Mouse (Mus musculus): ENCODE measurements at regions not wholly inside any gene's neighbourhood (a gene's known extent, or its start where the extent isn't known, plus 50 kb on each side); places are given as distances from the start of the nearest gene placed in this dataset.

DNA sequence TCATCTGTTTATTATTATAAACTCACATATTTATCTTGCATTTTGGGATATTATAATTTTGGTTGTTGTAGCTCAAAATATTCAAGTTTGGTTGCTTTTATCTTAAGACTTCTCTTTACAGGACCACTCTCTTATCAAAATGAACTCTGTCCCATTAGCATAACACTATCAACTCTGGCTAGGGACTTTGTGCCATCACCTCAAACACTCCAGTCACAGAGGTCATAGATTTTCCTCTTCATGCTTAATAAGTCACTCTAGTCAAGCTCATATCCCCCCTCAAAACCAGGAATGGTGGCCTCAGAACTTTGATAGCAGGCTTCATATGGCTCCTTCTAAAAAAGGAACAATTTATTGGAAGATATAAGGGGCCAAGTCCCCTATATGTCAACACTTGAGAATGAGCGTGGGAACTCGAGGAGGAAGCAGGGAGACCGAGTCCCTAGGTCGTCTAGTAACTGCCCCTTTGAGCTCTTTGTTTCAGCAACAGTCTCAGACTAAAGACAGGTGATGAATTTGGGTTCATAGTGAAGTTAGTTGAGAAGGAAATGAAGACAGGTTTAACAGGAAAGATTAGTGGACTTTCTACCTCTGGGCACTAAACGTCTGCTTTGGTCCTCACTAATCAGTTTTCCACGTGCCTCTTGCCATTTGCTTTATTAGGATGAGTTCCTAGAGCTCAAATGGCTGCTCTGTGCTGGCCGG, 565.4 kb upstream of the Pkn2 start:
- no peak for DNase-seq (ENCODE audit: low read depth, low spot score)

DNA sequence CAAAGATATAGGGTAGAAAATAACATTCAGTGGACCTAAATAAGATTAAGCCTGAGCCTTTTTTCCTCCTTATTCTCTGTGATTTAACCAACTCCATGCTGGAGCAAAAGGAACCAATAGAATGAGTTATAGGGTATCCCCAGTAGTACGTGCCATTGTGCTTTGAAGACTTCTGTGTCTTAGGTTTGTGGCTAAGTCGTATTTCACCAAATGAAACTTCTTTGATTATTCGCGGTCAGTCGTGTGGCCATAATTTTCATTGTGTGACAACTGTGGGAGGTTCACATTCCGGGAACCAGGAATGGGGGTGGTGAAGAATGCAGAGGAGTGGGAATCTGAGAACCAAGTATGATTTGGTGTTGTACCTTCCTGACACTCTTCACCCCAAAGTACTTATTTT, 535.6 kb upstream of the Pkn2 start:
- DNase-seq (ENCODE audit: low read depth, low spot score): no peak

GRCm38 (mm10) chr3:143411655-143412054, 529.9 kb upstream of the Pkn2 start:
- DNase-seq (ENCODE audit: low read depth, low spot score): no peak

- no peak for DNase-seq (ENCODE audit: low read depth, low spot score)
Observed at GRCm38 (mm10) chr3:143398966-143399365, 517.2 kb upstream of the Pkn2 start.

DNA sequence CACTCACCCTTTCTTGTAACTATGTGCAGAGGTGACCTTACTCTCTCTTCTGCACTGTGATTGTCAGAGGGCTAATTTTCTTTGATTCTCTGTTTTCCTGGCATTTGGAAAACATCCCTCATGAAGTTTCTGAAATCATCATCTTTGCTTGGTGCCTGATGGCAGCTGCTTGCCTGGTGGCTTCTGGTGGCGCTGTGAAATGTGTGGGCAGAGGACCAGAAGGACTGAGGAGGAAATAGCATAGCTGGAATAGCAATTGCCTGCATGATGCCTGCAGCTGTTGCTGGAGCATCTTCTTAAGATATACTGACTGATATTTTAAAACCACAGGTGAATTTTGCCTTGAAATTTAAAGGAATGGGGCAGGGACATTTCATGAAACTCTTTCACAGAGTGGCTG, 502.6 kb upstream of the Pkn2 start:
- DNase-seq (ENCODE audit: low read depth, low spot score): peak; percentile 91

DNA sequence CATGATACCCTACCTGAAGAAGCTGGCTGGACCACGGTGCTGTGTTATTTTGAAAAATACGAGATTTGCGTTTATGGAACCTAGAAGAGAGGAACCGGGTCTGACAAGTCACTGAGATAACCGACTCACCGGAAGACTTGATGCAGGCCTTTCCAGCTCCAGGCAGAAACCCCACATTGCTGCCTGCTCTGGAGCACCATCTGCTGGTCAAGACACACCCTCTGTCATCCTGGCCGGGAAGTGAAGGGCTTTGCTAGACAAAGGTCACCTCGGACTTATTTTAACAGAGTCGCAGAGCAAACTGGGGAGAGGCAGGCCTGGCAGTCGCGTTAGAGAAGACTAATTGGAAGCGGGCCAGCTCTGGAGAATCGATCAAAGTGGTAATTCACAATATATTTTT, 497.4 kb upstream of the Pkn2 start:
- peak; percentile 54 for DNase-seq (ENCODE audit: low read depth, low spot score)

GRCm38 (mm10) chr3:143377446-143377845, 495.6 kb upstream of the Pkn2 start:
- no peak for DNase-seq (ENCODE audit: low read depth, low spot score)

DNA sequence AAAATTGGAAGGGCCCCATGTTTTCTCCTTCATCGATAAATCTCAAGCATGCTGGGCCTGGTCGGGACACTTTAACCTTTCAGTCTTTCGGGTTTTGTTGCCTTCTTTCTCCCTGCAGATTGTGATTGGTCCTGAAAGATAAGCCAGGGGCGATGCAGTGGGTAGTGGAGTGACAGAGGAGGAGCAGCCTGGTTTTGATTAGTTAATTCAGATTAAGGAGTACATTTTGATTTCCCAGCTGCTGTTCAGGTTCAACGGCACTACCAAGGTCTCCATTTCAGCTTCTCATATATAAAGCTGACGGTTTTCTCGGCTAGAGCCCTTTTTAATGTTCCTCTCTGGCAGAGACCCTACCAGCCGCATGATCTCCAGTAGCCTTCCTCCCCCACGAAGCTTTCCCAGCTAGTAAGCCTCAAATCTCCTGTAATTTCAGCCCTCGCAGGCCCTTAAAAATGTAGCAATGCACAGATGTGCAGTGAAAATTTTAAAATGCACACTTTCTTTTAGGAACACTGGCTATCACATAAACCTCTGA, 493.8 kb upstream of the Pkn2 start:
- DNase-seq (ENCODE audit: low read depth, low spot score): no peak

DNA sequence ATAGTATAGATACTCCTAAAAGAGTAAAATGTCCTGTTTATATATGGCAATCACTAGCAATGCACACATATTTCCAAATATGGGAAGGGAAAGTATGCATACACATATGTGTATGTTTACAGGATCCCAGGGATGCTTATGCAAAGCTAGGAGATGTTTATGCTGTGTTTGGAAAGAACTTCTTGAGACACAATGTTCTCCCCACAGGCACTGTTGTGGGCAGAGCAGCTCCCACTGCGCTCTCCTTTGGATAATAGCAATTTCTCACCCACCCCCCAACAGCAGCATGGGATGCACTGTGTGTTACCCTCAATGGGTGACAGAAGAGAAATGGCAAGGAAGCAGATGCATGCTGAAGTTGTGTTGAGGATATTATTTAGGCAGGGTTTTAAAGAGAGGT, 491.7 kb upstream of the Pkn2 start:
- DNase-seq (ENCODE audit: low read depth, low spot score): no peak

DNA sequence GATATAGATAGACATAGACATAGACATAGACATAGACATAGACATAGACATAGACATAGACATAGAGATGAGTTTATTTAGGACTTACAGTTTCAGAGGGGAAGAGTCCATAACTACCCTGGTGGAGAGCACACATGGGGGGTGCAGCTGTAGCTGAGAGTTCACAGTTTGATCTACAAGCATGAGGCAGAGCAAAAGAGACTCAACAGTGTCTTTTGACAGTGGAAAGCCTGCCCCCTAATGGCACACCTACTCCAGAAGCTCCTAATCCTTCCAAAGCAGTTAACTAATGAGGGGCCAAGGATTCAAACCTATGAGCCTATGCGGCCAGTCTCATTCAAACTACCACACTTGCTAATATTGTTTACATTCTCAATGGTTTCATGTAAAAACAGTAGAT, 487.2 kb upstream of the Pkn2 start:
- no peak for DNase-seq (ENCODE audit: low read depth, low spot score)

GRCm38 (mm10) chr3:143340032-143340431, 458.2 kb upstream of the Pkn2 start:
- DNase-seq (ENCODE audit: low read depth, low spot score): no peak

DNA sequence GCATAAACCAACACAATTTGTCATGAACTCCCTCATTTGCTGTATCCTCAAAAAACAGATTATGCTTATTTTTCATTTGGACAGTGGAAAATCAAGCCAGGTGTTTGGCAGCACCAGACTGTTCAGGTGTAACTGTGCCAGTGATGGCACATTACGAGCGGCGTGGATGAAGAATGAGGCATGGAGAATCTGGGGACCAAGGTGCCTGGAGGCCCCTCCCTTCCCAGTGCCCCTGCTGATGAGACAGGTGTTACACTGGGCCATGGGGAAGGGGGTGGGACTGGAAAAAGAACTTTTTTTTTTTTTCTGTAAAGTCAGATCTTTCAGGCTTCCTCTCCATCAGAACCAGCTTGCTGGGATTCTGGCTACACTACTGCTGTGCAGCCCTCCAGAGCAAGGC, 451.5 kb upstream of the Pkn2 start:
- DNase-seq (ENCODE audit: low read depth, low spot score): no peak

DNA sequence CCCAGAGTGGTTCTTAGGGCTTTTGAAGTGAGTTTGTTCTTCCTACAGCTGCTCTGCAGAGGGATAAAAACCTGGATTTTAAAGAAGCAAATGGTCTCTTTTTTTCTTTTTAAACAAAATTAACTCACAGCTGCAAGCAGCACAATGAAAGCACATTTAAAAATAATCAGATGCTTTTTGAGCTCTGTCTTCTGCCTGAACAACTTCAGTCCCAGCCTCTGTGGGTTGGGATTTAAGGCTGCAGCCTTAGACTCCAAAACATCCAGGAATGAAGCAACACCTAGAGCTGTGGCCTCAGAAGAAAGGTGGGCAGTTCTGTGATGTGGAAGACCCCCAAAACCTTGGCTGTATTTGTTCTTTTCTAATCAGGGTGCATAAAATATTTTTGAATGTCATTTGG, 446.7 kb upstream of the Pkn2 start:
- no peak for DNase-seq (ENCODE audit: low read depth, low spot score)

DNA sequence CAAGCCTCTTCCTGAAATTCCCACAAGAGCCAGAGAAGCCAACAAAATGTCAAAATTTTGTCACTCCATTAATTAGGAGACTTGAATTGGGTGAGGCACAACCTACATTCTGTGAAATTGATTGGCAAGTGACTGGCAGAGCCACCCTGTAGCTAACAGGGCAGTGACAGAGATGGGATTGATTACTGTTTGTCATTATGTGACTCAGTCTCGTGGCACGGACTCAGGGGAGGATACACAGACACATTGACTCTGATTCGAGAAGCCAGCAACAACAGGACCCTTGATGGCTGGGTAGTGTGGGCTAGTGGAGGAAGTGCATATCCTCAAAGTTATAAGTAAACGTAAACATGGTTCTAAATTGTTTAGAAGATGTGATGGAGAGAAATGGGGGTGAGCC, 445.8 kb upstream of the Pkn2 start:
- DNase-seq (ENCODE audit: low read depth, low spot score): no peak

DNA sequence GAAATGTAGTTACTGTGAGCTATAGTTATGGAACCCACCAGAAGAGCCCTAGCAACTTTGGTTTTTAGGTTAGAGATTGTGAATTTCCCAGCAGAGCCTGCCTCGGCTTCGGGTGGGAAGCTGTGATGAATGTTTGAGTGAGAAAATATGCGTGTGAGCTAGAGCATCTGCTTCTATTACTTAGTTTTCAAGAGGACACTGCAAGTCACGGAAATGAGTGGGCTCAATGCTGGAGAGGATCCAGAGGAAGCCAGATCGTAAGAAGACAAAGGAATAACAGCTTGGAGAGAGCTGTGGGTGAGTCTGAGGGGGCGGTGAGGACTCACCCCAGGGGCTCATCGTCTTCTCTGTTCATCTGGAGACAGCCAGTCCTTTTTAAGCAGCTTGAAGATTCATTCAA, 434.7 kb upstream of the Pkn2 start:
- DNase-seq (ENCODE audit: low read depth, low spot score): peak; percentile 98

GRCm38 (mm10) chr3:143291793-143292192, 410.0 kb upstream of the Pkn2 start:
- no peak for DNase-seq (ENCODE audit: low read depth, low spot score)

DNA sequence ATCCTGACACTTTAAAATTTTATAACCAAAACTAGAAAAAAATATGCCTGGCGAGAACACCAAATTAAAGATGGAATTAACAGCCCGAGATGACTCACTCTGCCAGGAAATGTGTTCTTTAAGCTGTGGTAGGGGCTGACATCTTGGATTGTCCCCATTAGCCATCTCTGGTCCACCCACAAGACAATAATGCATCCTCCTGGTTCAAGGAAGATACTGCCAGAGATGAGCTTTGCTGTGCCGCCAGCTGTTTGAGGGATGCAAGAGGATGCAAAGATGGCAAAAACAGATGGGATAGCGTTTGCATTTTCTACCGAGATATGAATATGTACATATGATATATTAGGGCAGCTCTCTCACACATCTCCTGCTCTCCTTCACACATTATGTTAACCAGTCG, 382.3 kb upstream of the Pkn2 start:
- peak; percentile 77 for DNase-seq (ENCODE audit: low read depth, low spot score)

GRCm38 (mm10) chr3:143252643-143253042, 370.8 kb upstream of the Pkn2 start:
- no peak for DNase-seq (ENCODE audit: low read depth, low spot score)

DNA sequence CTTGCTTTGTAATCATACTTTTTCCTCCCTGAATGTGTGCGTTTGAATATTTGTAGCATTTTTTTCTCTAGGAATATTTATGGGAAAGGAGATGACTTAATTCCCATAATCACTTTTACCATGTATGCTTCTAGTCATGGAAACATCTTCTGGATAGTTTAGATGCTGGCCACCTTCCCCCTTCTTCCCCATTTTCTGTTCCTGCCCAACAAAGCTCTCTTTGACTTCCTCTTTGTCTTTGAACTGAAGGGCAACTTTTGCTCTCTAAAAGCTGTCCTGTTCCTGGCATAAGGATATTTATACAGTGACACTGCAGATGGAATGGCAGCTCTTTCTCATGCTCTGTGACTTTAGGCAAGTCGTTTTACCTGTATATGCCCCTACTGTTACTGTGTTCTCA, 370.2 kb upstream of the Pkn2 start:
- no peak for DNase-seq (ENCODE audit: low read depth, low spot score)

GRCm38 (mm10) chr3:143242691-143243090, 360.9 kb upstream of the Pkn2 start:
- peak; percentile 36 for DNase-seq (ENCODE audit: low read depth, low spot score)

- DNase-seq (ENCODE audit: low read depth, low spot score): no peak
Observed at GRCm38 (mm10) chr3:143240545-143241383, 359.0 kb upstream of the Pkn2 start.

DNA sequence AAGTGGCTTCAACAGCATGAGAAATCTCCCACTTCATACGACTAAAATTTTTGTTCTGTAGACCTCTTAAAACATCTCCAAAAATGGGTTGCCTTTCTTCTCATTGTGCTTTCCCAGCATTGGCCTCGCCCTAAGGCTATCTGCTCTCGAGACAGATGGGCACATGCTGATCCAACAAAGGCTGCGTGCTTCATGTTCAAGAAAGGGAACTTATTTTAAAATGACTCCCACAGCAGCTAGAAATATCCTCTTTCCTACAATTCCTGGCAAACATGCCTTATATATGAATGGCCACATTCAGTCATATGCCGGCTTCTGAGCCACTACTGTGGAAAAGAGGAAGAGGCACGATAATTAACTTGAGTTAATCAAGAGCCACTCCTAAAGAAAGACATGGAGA, 356.7 kb upstream of the Pkn2 start:
- peak; percentile 70 for DNase-seq (ENCODE audit: low read depth, low spot score)

Data from telencephalon, adult 2 months (tissue).